Mouse (Mus musculus) small intestine, adult 2 months (tissue): Measurements from ENCODE around the gene Ppef1.

Experiments
- CTCF ChIP-seq: fragments of 200-500 bp; IDR thresholded peaks from 2 replicates; pipeline ENCODE4 v1.5.1; 2012; ENCODE audit warnings: low read depth, mild to moderate bottlenecking, control low read depth, inconsistent platforms, low read length, moderate library complexity, mixed read lengths; ENCODE audit not compliant: insufficient replicate concordance, insufficient read length; ENCODE audit errors: extremely low read depth
- POLR2A ChIP-seq: fragments of 200-500 bp; IDR thresholded peaks from 2 replicates; pipeline ENCODE4 v1.6.1; 2012; ENCODE audit warnings: low read depth, mild to moderate bottlenecking, control low read depth, inconsistent platforms, low read length, moderate library complexity

DNA sequence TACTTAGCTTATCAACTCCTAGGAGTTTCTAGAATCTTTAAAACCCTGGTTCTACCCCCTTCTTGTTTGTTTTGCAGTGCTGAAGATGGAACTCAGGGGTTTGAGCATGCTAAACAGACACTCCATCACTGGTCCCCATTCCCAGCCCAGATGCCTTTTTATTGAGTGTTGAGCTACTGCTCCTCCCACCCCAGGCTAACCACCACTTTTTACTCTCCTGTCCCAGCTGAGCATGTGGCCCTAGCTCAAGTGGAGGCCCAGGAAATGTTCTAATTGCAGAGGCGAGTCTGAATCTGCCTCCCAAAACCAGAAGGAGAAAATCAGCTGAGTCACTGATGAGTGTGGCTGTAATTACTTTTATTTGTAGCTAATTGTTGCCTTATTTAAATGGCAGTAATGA lies 150.5 kb downstream of the Ppef1 start:
- TF ChIP-seq POLR2A (no peak), CTCF (no peak)
